Mouse (Mus musculus) liver, adult (tissue): Measurements from ENCODE around the gene Ezr.

ENCODE experiments used
- GATA4 ChIP-seq: IDR thresholded peaks from 2 replicates; pipeline ENCODE4 v1.6.1; 2014; ENCODE audit warnings: mild to moderate bottlenecking, low read length; ENCODE audit not compliant: insufficient replicate concordance

Gene Ezr

DNA sequence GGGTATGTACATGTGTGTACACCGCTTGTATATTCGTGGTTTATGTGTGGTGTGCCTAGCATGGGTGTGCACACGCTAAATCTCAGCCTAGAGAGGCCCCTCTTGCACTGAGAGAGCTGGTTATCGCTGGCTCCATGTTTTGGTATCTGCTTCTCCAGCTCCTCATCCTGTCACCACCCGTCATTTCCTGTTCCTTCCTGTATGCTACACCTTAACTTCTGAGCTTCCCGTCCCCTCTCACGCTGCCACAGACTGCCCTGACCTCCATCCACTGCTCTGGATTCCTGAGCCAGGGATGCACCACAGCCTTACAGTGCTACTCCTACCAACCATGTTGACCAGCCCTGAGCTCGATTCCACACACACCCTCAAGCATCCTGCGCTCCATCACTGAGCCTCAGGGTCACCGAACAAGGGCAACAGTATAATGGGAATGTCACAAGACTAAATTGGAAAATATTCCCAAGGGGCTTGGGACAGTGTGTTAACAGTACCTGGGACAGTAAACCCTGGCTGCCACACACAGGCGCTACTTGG is 39.5 kb downstream of the Ezr start:
- TF ChIP-seq GATA4 = peak; percentile 17; the same call in 1 of the 2 replicates

DNA sequence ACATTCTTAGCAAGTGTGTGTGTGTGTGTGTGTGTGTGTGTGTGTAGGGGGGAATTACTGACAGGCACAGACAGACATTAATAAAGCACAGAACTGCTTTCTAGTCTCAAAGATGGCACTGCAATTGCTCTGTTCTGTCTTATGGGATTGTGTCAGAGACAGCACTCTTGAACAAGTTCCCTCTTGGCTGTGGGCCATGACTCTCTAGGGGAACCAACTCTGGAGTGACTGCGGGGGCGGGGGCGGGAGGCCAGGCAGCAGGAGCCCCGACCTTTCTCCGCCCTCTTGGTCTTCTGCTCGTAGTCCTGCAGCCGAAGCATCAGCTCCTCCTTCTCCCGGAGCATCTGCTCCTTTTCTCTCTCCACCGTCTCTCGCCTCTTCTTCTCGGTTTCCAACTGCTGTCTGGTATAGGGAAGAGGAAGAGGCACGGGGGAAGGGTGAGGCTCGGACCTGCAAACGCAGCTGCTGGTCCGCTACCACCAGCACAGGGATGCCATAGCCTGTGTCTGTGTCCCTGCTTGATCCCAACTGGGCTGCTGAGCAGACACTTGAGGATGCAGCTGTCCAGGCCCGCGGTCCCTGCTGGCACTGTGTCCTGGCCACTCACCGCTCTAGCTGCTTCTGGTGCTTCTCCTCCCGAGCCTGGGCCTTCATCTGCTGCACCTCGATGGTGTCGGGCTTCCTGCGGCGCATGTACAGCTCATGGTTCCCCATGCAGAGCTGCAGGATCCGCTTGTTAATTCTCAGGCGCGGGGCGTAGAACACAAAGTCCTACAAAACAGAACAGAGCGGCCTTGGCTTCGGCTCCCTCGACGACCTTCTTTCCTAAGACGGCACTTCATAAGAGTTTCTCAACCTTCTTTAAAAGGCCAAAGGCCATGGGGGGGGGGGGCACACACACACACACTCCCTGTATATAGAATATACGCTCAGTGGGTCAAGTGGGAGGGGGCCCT is 40.2 kb downstream of the Ezr start:
- no peak for TF ChIP-seq GATA4

DNA sequence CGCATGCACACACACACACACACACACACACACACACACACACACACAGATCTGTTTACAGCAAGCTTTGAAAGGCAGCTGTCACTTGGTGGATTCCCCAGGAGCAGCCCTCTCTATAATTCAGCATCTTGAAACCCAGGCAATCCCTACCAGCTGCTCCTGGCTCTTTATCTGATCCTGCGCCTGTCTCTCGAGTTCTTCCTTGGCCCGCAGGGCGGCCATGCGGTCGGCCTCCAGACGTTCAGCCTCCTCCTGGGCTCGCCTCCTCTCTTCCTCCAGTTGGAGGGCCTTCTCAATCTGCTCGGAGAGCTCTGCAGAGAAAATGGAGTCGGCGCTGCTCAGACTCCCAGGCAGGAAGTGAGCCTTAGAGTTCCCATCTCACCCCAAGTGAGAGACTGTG is 41.3 kb downstream of the Ezr start:
- no peak for TF ChIP-seq GATA4

DNA sequence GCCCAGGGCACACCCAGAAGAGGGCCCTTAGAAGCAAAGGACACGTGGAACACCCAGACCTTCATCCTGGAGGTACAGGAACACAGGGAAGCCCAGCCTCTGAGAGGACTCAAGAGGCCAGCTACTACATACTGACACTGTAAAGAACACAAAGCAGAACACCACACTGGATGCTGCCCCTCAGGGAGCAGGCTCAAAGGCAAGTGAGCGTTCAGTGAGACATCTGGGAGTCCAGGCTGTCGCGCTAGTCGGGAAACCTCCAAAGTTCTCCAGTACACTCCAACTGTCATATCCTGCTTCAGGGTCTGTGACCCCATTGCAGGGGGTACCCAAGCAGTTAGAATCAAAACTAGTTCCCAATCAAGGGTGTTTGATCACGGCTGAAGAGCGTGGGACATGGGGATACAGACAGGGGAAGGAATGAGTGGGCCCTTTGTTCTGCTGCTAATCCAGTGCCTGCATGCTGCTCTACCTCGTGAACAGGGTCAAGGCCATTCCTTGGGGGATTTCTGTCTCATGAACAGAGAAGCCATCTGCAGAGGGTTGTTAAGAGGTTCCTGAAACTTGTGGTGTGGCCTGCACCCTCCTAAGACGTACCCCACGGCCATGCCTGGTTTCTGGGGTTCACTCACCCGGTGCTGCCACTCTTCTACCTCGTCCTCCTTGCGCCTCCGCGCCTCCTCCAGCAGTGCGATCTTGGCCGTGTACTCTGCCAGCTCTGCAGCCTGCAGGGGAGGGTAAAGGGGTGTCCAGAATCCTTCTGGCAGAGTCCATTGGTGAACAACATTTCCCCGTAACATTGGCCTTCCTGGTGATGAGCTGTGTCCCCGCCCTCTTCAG is 42.0 kb downstream of the Ezr start:
- TF ChIP-seq GATA4 = no peak

DNA sequence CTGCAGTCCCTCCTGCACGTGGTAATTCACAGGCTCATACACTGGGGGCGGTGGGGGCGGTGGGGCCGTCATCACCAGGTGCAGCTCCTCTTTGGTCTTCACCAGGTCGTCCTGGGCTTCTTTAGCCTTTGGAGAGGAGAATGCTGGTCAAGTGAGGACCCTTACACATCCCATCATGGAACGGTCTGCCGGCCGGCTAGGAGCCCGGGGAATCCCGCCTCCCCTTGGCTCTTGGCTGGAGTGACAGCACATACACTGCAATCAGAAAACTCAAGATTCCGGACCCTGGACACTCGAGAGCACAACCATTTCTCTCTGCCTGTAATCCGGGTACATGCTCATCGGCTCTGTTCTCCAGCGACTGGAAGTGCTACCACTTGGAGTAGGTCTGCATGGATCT is 42.8 kb downstream of the Ezr start:
- no peak for TF ChIP-seq GATA4

DNA sequence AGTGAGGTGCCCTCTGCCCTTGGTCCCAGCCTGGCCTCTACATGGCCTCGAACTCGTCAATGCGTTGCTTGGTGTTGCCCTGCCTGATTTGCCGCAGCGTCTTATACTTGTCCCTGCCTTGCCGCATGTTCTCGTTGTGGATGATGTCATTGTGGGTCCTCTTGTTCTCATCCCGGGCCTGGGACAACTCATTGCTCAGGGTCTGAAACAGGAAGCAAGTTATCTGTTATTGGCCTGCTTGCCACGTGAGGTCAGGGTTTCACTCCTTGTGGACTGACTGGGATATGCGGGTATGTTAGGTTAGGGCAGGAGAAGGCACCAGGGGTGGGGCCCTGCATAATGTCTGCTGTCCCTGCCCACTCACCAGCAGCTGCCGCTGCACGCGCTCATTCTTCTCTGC is 43.3 kb downstream of the Ezr start:
- TF ChIP-seq GATA4 = no peak

DNA sequence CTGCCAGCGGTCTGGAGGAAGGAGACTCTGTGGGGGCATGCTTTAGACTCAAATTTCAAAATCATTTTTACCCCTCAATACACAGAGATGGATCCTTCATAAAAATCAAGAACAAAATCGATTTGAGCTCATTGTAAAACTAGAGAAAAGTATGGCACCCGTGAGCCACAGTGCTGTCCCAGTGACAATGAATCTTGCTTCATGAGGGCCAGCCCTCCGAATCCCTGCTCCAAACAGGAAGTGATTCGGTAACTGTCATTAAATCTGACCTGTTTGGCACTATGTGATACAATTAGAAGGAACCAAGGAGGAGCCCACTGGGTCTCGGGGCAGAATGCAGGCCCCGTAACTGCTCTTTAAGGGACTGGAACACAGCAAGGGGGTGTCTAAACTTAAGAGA is 43.7 kb downstream of the Ezr start:
- no peak for TF ChIP-seq GATA4

DNA sequence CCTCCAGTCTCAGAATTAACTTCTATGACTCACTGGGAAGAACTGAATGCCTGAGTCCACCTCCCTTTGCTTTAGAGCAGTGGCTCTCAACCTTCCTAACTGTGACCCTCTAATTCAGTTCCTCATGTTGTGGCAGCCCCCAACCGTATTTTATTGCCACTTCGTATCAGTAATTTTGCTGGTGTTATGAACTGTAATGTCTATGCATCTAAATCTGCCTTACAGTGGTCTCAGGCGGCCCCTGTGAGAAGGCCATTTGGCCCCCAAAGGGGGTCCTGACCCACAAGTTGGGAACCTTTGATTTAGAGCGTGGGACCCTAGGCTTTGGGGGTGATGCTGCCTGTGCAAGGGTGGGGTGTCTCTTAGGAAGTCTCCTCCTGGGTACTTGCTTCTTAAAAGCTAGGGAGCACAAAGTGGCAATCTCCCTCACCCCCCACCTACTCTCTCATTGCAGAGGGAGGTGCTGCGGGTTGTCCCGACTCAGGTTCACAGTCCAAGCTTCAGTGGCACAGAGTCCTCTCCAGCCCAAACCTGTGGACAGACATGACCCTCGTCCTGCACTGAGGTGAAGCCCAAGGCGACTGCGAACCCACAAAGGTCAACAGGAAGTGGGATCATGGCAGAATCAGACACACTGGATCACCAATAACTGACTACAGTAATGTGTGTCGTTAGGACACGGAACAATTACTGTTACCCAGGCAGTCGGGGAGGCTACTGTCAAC is 45.1 kb downstream of the Ezr start:
- TF ChIP-seq GATA4 = no peak

DNA sequence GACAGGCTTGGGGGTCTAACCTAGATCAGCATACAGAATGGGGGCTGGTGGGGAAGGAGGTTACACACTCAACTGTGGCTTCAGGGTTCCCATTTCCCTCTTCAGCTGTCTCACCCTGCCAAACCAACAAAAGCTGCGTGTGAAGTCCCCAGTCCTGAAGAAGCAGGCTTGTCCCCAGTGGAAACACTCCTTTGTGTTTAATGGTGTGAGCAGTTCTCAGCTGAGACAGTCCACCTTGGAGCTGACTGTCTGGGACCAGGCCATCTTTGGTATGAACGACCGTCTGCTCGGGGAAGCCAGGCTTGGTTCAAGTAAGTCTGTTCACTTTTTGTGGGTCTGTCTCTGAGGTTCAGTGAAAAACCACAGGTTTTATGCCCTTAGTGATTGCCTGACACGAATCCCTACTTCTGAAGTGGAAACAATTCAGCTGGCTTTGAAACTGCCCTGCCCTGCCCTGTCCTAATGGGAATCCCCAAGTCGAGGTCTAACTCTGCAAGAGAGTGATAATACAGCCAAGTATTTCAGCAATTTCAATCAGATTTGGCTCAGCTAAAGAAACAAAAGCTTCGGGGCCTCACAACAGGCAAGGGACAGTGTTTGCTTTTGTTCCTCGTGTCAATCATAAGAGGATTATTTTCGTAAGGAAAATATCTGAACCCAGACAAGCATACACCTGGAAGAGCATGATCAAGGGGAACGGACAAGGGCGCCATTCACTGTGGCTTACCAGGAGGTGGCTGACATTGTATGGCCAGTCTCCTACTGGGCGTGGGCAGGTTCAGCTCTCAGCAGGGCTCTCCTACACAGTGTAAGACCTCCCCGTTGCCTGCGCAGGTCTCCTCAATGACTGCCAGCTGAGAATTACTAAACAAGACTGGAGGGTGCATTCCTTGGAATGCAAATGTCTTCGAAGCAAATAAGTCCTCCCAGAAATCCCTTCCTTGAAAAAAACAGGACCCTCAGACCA is 46.0 kb downstream of the Ezr start:
- TF ChIP-seq GATA4 = no peak

DNA sequence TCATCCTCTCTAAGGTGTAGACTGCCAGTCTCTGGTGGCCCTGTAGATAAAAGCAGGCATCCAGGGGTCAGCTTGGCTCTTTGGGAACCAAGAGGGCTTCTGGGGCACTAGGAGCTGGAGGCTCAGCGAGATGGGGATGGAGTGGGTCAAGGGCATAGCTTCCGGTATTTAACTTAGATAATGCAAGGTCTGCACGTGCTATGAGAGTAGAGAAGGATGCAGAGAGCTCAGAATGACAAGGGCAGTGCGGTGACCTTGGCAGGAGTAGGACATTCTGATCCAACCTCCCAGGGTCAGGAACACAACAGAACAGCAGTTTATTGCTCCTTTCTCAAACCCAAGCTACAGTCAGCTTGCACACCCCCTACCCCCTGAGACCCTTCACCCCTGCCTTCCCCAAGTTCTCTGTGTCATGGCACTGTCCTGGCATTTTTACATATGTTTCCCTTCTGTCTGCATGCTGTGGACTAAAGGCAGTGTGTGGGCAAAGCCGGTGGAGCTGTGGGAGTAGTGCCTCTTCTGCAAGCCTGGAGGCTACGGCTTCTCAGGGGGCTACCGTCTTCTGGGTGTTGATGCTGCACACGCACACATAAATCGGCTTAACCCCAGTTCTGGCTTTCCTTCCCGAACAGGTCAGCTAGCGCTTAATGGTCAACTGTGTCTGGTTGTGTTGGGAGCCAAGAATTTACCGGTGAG is 47.7 kb downstream of the Ezr start:
- TF ChIP-seq GATA4 = no peak

DNA sequence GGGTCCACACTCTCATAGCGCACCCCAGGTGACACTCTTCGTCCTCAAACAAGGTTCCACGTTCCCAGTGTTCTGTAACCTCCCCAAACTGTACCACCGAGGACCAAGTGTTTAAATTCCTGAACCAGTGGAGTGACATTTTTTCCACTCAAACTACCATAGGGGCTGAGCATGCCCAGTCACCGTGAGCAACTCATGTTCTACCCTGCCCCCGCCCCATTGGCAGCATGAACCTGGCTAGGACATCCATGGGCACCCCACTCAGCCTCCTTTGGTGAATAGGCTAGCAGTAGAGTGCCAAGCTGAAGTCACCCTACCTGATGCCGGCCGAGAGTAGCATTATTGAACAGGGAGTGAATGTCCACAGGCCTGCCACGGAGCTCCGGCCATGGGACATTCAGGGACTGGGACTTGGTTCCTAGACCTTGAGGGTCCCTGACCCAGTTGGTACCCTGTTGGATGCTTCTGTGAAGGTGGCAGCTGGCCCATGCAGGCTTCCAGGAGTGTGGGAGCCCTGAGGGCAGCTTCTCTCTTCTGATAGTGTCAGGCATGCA is 49.2 kb downstream of the Ezr start:
- no peak for TF ChIP-seq GATA4

DNA sequence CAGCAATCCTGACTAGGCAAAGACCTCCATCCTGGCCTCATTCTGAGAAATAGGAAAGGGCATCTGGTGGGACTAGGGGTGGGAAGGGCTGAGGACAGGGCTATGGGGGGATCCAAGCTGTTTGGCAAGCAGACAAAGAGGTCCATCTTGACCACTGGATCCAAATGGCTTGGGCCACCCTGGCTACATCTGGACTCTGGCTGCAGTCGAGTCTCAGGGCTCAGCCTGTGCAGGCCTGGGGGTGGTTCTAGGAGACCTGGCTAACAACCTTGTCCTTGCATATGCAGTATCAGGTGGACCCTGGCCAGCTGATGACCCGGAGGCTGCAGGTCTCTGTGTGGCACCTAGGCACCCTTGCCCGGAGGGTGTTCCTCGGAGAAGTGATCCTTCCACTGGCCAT is 49.9 kb downstream of the Ezr start:
- TF ChIP-seq GATA4 = no peak

DNA sequence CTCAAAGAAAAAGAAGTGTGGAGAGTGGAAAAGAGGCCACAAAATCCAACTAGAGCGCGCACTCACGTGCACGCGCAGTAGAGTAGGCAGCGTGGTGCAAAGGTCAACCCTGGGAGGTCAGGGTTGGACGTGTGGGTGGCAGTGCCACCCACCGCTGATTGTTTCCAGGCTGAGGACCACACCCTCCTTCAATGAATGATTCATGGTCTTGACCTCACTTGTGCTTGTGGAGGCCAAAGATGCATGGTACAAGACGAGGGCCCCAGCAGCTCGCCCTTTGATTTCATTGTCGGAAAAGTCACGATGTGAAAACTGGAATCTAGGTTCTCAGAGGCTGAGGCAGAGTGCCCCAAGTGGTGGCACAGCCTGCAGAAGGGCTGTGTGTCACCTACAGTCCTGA is 51.0 kb downstream of the Ezr start:
- no peak for TF ChIP-seq GATA4

DNA sequence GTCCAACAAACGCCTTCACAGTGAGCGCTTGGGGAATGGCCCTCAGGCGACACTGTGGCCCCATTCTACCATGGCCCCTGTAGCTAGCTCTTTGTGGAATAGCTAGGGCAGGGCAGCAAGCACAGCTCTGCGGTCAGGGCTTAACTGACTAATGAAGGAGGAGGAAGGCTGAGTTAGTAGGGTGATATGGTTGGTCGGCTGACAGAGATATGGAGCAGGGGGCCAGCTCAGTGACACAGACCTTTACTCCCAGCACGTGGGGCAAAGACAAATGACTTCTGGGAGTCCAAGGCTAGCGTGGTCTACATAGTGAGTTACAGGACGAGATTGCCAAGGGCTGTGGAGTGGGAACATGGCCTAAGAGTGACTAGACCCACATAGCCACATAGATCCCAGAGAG is 51.5 kb downstream of the Ezr start:
- no peak for TF ChIP-seq GATA4
